Mouse (Mus musculus) embryonic facial prominence, embryonic 11.5 days (tissue): ENCODE data around the gene Oprd1. TPM values are rescaled to one million over a fixed set of nuclear protein-coding genes. Genes with fewer than 3 reads are reported as not detected.

ENCODE experiments used
- ATAC-seq: fragments of 200-750 bp; cut with Nextera tagmentation; replicated peaks from 2 replicates; pipeline ENCODE4 v1.8.0; 2017; ENCODE audit warnings: low read depth; ENCODE audit not compliant: insufficient number of reproducible peaks, low FRiP score, low TSS enrichment
- DNase-seq: peaks from one replicate; pipeline ENCODE4 v3.0.0-alpha.2; 2015; ENCODE audit warnings: low spot score
- H3K27ac ChIP-seq: fragments of 300-500 bp; sonication (generic); replicated peaks from 2 replicates; pipeline ENCODE4 v1.5.1; 2014; ENCODE audit warnings: mild to moderate bottlenecking, low read depth, low read length, control low read depth
- H3K27me3 ChIP-seq: fragments of 300-500 bp; sonication (generic); 2 replicates; pipeline ENCODE4 v1.6.1; 2014; ENCODE audit warnings: mild to moderate bottlenecking, low read length, moderate library complexity, mixed read lengths; ENCODE audit not compliant: control insufficient read depth, insufficient read depth
- H3K36me3 ChIP-seq: fragments of 300-500 bp; sonication (generic); replicated peaks from 2 replicates; pipeline ENCODE4 v1.6.1; 2014; ENCODE audit warnings: low read depth, mild to moderate bottlenecking, low read length, moderate library complexity, mixed read lengths; ENCODE audit not compliant: control insufficient read depth, insufficient read depth
- H3K4me1 ChIP-seq: fragments of 300-500 bp; sonication (generic); 2 replicates; pipeline ENCODE4 v1.6.1; 2014; ENCODE audit warnings: low read length, mixed read lengths; ENCODE audit not compliant: control insufficient read depth, insufficient read depth
- H3K4me2 ChIP-seq: fragments of 300-500 bp; sonication (generic); 2 replicates; pipeline ENCODE4 v1.6.1; 2014; ENCODE audit warnings: low read depth, mild to moderate bottlenecking, control low read depth, low read length, moderate library complexity
- H3K4me3 ChIP-seq: fragments of 300-500 bp; sonication (generic); 2 replicates; pipeline ENCODE4 v1.5.1; 2014; ENCODE audit warnings: low read depth, low read length, control low read depth
- H3K9ac ChIP-seq: fragments of 300-500 bp; sonication (generic); replicated peaks from 2 replicates; pipeline ENCODE4 v1.6.1; 2014; ENCODE audit warnings: mild to moderate bottlenecking, control low read depth, low read length
- H3K9me3 ChIP-seq: fragments of 300-500 bp; sonication (generic); replicated peaks from 2 replicates; pipeline ENCODE4 v1.6.1; 2016; ENCODE audit warnings: mild to moderate bottlenecking, low read length, inconsistent platforms, mixed read lengths; ENCODE audit not compliant: control insufficient read depth
- WGBS: fragments of 180-500 bp; shearing (Covaris S2); extraction: QIAGEN DNeasy Blood & Tissue Kit; methylation state at CpG from one replicate; pipeline ENCODE4 v1.1.7; 2014; 5-methylcytosine and 5-hydroxymethylcytosine counted together
- polyA plus RNA-seq: library from polyadenylated mRNA; unstranded; fragments of >200 nt; fragmentation: Nextera tagmentation; extraction: Ambion mirVana; gene quantifications from 2 replicates; pipeline ENCODE4 v1.2.1, GENCODE M21; 2014

Gene Oprd1
- polyA plus RNA-seq, 1 experiment from 2014 or later = 0.18 TPM

GRCm38 (mm10) chr4:132095043-132095442, 49.2 kb downstream of the Oprd1 start:
- Histone ChIP-seq H3K4me1 (no peaks in the 10 kb centered on the region), H3K27ac (no peak overlapping the region), H3K4me3 (no peak overlapping the region), H3K4me2 (no peak overlapping the region), H3K36me3 (no peaks in the 10 kb centered on the region), H3K27me3 (no peaks in the 10 kb centered on the region), H3K9me3 (no peaks in the 10 kb centered on the region), H3K9ac (no peak overlapping the region)
- DNase-seq = no peak
- 81% methylated on average over 7 of the region's 7 CpGs for WGBS
- ATAC-seq = no peak

GRCm38 (mm10) chr4:132093928-132094327, 50.4 kb downstream of the Oprd1 start:
- no peaks in the 10 kb centered on the region for H3K27me3 ChIP-seq
- WGBS = 86% methylated on average over 5 of the region's 5 CpGs
- ATAC-seq = no peak

GRCm38 (mm10) chr4:132093136-132093535, 51.1 kb downstream of the Oprd1 start:
- no peaks in the 10 kb centered on the region for H3K4me1 ChIP-seq
- H3K4me3 ChIP-seq = no peak overlapping the region
- DNase-seq (no peak), ATAC-seq (no peak)
- 82% methylated on average over 6 of the region's 6 CpGs for WGBS
- H3K27ac ChIP-seq = no peak overlapping the region
- no peak overlapping the region for H3K9ac ChIP-seq
- H3K27me3 ChIP-seq = no peaks in the 10 kb centered on the region
- H3K4me2 ChIP-seq = no peak overlapping the region
- no peaks in the 10 kb centered on the region for H3K9me3 ChIP-seq
- no peaks in the 10 kb centered on the region for H3K36me3 ChIP-seq

More at GRCm38 (mm10) chr4:132093928-132094327, 50.4 kb downstream of the Oprd1 start:
- no peak overlapping the region for H3K4me2 ChIP-seq
- H3K9ac ChIP-seq = no peak overlapping the region
- H3K27ac ChIP-seq = no peak overlapping the region
- no peaks in the 10 kb centered on the region for H3K9me3 ChIP-seq
- no peaks in the 10 kb centered on the region for H3K4me1 ChIP-seq
- DNase-seq = no peak
- no peaks in the 10 kb centered on the region for H3K36me3 ChIP-seq
- H3K4me3 ChIP-seq = no peak overlapping the region

- H3K4me3 ChIP-seq = no peak overlapping the region
- ATAC-seq (no peak), DNase-seq (peak; percentile 87)
- no peaks in the 10 kb centered on the region for H3K4me1 ChIP-seq
- H3K36me3 ChIP-seq = no peaks in the 10 kb centered on the region
- WGBS = 26% methylated on average over 7 of the region's 7 CpGs
- H3K27ac ChIP-seq = no peak overlapping the region
- no peaks in the 10 kb centered on the region for H3K27me3 ChIP-seq
- H3K9ac ChIP-seq = no peak overlapping the region
- H3K4me2 ChIP-seq = no peak overlapping the region
- no peaks in the 10 kb centered on the region for H3K9me3 ChIP-seq
Measured at GRCm38 (mm10) chr4:132088921-132089320, 55.4 kb downstream of the Oprd1 start.

GRCm38 (mm10) chr4:132085114-132085513, 59.2 kb downstream of the Oprd1 start:
- H3K36me3 ChIP-seq = no peaks in the 10 kb centered on the region
- ATAC-seq (no peak), DNase-seq (no peak)
- H3K4me3 ChIP-seq = no peak overlapping the region
- H3K4me2 ChIP-seq = no peak overlapping the region
- H3K9me3 ChIP-seq = no peaks in the 10 kb centered on the region
- no peak overlapping the region for H3K27ac ChIP-seq
- H3K27me3 ChIP-seq = no peaks in the 10 kb centered on the region
- no peaks in the 10 kb centered on the region for H3K4me1 ChIP-seq
- 86% methylated on average over 7 of the region's 7 CpGs for WGBS
- no peak overlapping the region for H3K9ac ChIP-seq

- ATAC-seq (no peak), DNase-seq (no peak)
- Histone ChIP-seq H3K9me3 (no peaks in the 10 kb centered on the region), H3K4me3 (no peak overlapping the region), H3K27me3 (no peaks in the 10 kb centered on the region), H3K36me3 (no peaks in the 10 kb centered on the region), H3K9ac (no peak overlapping the region), H3K4me2 (no peak overlapping the region), H3K4me1 (peaks cover 2% of the 10 kb centered on the region), H3K27ac (no peak overlapping the region)
- 68% methylated on average over 4 of the region's 4 CpGs for WGBS
Measured at GRCm38 (mm10) chr4:132080492-132080983, 63.7 kb downstream of the Oprd1 start.

GRCm38 (mm10) chr4:132079555-132080275, 64.6 kb downstream of the Oprd1 start:
- Histone ChIP-seq H3K27ac (no peak overlapping the region), H3K36me3 (no peaks in the 10 kb centered on the region), H3K4me2 (no peak overlapping the region; the same call in 1 of the 2 replicates), H3K9me3 (no peaks in the 10 kb centered on the region), H3K9ac (no peak overlapping the region), H3K27me3 (no peaks in the 10 kb centered on the region), H3K4me1 (peaks cover 2% of the 10 kb centered on the region), H3K4me3 (no peak overlapping the region)
- DNase-seq (peak; percentile 83), ATAC-seq (no peak)
- 19% methylated on average over 19 of the region's 19 CpGs for WGBS

GRCm38 (mm10) chr4:132078296-132078714, 66.0 kb downstream of the Oprd1 start:
- Histone ChIP-seq H3K4me3 (no peak overlapping the region), H3K9me3 (no peaks in the 10 kb centered on the region), H3K9ac (no peak overlapping the region), H3K4me1 (peaks cover 2% of the 10 kb centered on the region), H3K27me3 (no peaks in the 10 kb centered on the region), H3K27ac (no peak overlapping the region), H3K4me2 (no peak overlapping the region), H3K36me3 (no peaks in the 10 kb centered on the region)
- DNase-seq (no peak), ATAC-seq (no peak)
- WGBS = 59% methylated on average over 7 of the region's 7 CpGs
